Mouse (Mus musculus) liver, embryonic 14.5 days (tissue): ENCODE data around the gene Pnpla6.

Source experiments
- CTCF ChIP-seq: IDR thresholded peaks from 2 replicates; pipeline ENCODE4 v1.5.1; 2016; ENCODE audit warnings: antibody characterized with exemption, low read depth, control low read depth
- EP300 ChIP-seq: IDR thresholded peaks from 2 replicates; pipeline ENCODE4 v1.6.1; 2016; ENCODE audit warnings: antibody characterized with exemption, low read depth

DNA sequence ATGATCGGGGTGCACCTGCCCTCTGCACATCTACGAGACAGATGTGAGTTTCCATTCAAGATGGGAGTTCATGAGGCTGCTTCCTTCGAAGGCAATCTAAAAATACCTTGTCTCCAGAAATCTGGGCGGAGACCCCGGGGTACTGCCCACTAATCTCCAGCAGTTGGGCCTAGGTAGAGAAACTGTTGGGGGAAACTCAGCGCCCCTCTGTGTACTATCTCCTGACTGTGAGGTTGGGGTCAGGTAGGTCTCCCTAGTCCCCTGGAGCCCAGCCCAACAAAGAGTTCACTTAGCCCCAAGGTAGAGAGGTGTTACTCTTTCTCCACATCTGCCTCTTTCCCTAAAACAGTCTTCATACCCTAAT, 21.4 kb upstream of the Pnpla6 start:
- TF ChIP-seq CTCF = no peak
- TF ChIP-seq EP300 = no peak
